Mouse (Mus musculus) lung, adult 2 months (tissue): ENCODE measurements at regions not wholly inside any gene's neighbourhood (a gene's known extent, or its start where the extent isn't known, plus 50 kb on each side); places are given as distances from the start of the nearest gene placed in this dataset.

ENCODE experiments used
- CTCF ChIP-seq: fragments of 200-500 bp; IDR thresholded peaks from 2 replicates; pipeline ENCODE4 v1.5.1; 2011; ENCODE audit warnings: mild to moderate bottlenecking, low read length, control low read depth; ENCODE audit not compliant: insufficient read depth
- POLR2A ChIP-seq: fragments of 200-500 bp; IDR thresholded peaks from 2 replicates; pipeline ENCODE4 v1.6.1; 2011; ENCODE audit warnings: low read depth, mild to moderate bottlenecking, control low read depth, low read length, borderline replicate concordance; ENCODE audit errors: extremely low read depth

GRCm38 (mm10) chr5:121064721-121065120 is 54.8 kb upstream of the Rph3a start:
- TF ChIP-seq CTCF, result no peak
- no peak for TF ChIP-seq POLR2A
